Mouse (Mus musculus): Measurements from ENCODE around the gene Gmnn. TPM values are rescaled to one million over a fixed set of nuclear protein-coding genes. Genes with fewer than 3 reads are reported as not detected.

The Gmnn gene
- polyA plus RNA-seq, 1 experiment from 2014 or later, result 136 TPM

DNA sequence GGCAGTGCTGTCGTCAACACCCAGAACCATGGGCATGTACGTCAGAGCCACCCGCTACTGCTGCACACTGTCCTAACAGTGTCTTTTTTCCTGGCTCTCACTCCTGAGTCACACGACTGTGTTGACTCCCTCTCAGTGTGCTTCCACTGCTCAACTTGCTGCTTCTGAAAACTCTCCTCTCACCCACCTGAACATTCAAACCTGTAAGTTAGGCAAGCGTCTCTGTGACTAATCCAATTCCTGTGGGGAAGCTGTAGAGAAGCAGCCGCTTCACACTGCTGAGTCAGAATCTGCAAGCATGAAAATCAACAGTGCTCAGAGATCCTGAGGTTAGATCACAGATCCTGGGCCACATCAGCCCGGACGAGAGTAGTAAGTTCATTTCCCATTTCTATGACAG, 10.3 kb downstream of the Gmnn start:
- Histone ChIP-seq H3K36me3 (peaks cover 68% of the 10 kb centered on the region), H3K27ac (no peak overlapping the region), H3K4me3 (no peak overlapping the region), H3K27me3 (ENCODE audit: insufficient read depth, poor library complexity, severe bottlenecking) (no peaks in the 10 kb centered on the region), H3K9me3 (no peaks in the 10 kb centered on the region), H3K4me1 (no peaks in the 10 kb centered on the region)
- WGBS, result 90% methylated on average over 8 of the region's 8 CpGs
- DNase-seq (ENCODE audit: low spot score), result no peak

GRCm38 (mm10) chr13:24750807-24751206, 10.9 kb downstream of the Gmnn start:
- Histone ChIP-seq H3K9me3 (no peaks in the 10 kb centered on the region), H3K27ac (no peak overlapping the region), H3K27me3 (ENCODE audit: insufficient read depth, poor library complexity, severe bottlenecking) (no peaks in the 10 kb centered on the region), H3K4me3 (no peak overlapping the region), H3K36me3 (peaks cover 62% of the 10 kb centered on the region), H3K4me1 (no peaks in the 10 kb centered on the region)
- DNase-seq (ENCODE audit: low spot score), result no peak
- 91% methylated on average over 8 of the region's 8 CpGs for WGBS

DNA sequence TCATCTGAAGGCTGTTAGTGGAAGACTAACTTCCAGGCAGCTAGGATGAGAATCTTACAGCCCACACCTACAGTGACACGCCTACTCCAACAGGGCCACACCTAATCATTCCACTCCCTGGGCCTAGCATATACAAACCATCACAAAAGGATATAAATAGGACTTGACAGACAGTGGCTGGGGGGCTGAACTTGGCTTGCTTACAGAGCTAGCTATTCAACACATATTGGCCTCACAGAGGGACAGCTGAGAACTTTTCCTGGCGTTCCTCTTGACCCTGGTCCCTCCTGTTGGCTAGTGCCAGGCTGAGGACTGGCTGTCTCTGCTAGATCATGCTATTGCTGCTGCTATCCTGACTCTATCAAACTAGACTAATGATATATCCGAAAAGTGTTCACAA, 13.9 kb downstream of the Gmnn start:
- H3K36me3 ChIP-seq, result peaks cover 35% of the 10 kb centered on the region
- H3K27me3 ChIP-seq (ENCODE audit: insufficient read depth, poor library complexity, severe bottlenecking), result no peaks in the 10 kb centered on the region
- no peak overlapping the region for H3K27ac ChIP-seq
- H3K9me3 ChIP-seq, result no peaks in the 10 kb centered on the region
- H3K4me3 ChIP-seq, result no peak overlapping the region
- WGBS, result 76% methylated on average over 3 of the region's 3 CpGs
- DNase-seq (ENCODE audit: low spot score), result no peak
- no peaks in the 10 kb centered on the region for H3K4me1 ChIP-seq

DNA sequence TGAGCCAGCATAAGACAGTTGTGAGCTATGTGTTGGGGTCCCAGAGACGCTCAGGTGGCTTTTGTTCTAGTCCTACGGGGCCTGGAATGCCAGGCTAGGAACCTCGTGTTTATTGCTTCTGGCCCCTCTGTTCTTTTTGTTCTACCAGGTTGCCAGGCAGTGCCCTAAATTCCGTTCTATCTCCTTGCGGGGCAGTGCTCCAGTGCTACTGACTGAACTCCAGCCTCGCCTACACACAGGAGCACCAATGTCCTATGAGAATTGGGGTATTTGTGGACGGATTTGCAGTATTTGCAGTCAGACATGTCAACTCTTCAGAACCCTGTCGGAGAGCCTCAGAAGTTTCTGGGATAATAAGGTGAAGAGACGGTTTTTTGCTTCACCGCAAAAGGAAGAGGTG, 20.7 kb downstream of the Gmnn start, which contains the start of gene Armh2:
TSS of gene Armh2 (plus strand) at position 205 of the 400 bp plus-strand sequence.
- H3K9me3 ChIP-seq, result no peaks in the 10 kb centered on the region
- no peaks in the 10 kb centered on the region for H3K27me3 ChIP-seq (ENCODE audit: insufficient read depth, poor library complexity, severe bottlenecking)
- DNase-seq (ENCODE audit: low spot score), result no peak
- H3K4me1 ChIP-seq, result no peaks in the 10 kb centered on the region
- H3K36me3 ChIP-seq, result 0 out of 2 replicates have a peak, but pooled peaks cover 10% of the 10 kb centered on the region
- H3K4me3 ChIP-seq, result no peak within 1 kb of the TSS
- 87% methylated on average over 10 of the region's 10 CpGs for WGBS
- no peak within 1 kb of the TSS for H3K27ac ChIP-seq

DNA sequence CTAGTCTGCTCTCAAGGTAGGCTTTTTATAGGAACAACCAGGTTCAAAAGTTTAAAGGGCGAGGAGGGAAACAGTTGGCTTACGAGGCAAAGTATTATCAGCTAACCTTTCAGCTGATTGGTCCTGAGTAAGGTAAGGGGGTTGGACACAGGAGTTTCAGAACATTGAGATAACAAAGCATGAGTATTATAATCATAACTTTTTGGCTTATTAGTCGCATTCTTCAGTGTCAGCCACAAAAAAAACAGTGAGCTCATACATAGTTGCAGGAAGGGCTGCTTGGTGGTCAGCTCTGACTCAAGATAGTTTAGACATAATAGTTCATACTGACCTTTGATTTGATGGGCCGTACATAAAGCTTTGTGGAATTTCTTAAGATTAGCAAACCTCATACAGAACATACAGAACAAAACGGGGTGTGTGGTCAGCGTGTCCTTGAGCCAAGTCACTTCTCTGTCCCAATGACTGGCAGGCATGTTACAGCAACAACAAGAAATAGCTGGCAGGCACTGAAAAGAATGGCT, 26.1 kb downstream of the Gmnn start:
- Histone ChIP-seq H3K27me3 (ENCODE audit: insufficient read depth, poor library complexity, severe bottlenecking) (no peaks in the 10 kb centered on the region), H3K4me1 (no peaks in the 10 kb centered on the region), H3K4me3 (no peak overlapping the region), H3K9me3 (no peaks in the 10 kb centered on the region), H3K36me3 (0 out of 2 replicates have a peak, but pooled peaks cover 5% of the 10 kb centered on the region), H3K27ac (no peak overlapping the region)
- WGBS, result 69% methylated on average over 6 of the region's 6 CpGs
- no peak for DNase-seq (ENCODE audit: low spot score)

DNA sequence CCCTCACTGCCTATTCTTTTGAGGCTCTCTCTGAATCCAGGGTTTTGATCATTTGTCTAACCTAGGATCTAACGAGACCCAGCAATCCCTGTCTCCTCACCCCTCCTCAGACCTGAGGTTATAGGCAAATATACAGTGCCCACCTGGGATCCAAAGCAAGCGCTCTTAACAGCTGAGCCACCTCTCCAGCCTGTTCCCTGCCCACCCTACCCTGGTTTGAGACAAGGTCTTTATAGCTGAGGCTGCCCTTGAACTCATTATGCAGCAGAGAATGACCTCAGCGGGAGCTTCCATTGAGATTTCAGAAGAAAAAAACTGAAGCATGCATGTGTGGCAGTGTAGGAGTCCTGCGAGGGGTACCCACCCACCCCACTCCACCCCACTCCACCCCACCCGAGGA, 27.2 kb downstream of the Gmnn start:
- H3K27me3 ChIP-seq (ENCODE audit: insufficient read depth, poor library complexity, severe bottlenecking), result no peaks in the 10 kb centered on the region
- H3K4me3 ChIP-seq, result no peak overlapping the region
- 86% methylated on average over 5 of the region's 5 CpGs for WGBS
- 0 out of 2 replicates have a peak, but pooled peaks cover 3% of the 10 kb centered on the region for H3K36me3 ChIP-seq
- DNase-seq (ENCODE audit: low spot score), result no peak
- H3K4me1 ChIP-seq, result no peaks in the 10 kb centered on the region
- H3K27ac ChIP-seq, result no peak overlapping the region
- no peaks in the 10 kb centered on the region for H3K9me3 ChIP-seq

- Histone ChIP-seq H3K27me3 (ENCODE audit: insufficient read depth, poor library complexity, severe bottlenecking) (no peaks in the 10 kb centered on the region), H3K4me1 (no peaks in the 10 kb centered on the region), H3K36me3 (peaks cover 4% of the 10 kb centered on the region; the same call in 1 of the 2 replicates), H3K27ac (no peak overlapping the region), H3K9me3 (no peaks in the 10 kb centered on the region), H3K4me3 (no peak overlapping the region)
- WGBS, result 84% methylated on average over 5 of the region's 5 CpGs
- DNase-seq (ENCODE audit: low spot score), result no peak
Observed at GRCm38 (mm10) chr13:24729128-24729527, 32.6 kb downstream of the Gmnn start.

DNA sequence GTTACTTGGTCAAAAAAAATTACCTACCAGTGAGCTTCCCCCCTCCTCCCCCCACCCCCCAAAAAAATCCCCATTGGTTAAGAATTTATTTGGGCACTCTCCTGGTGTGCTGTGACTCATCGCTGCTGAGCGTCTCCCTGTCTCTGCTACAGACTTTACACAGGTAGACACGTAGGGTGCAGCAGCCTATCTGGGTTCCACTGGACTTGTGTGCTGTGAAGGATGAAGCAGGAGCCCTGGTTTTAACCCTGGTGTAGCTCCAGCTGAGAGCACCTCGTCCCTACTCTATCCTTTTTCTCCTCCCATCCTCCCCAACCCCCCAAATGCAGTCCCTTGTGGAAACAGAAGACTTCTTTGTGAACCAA, 37.3 kb downstream of the Gmnn start:
- WGBS, result 58% methylated on average over 4 of the region's 4 CpGs
- H3K4me1 ChIP-seq, result 0 out of 2 replicates have a peak, but pooled peaks cover 3% of the 10 kb centered on the region
- H3K27ac ChIP-seq, result no peak overlapping the region
- no peak for DNase-seq (ENCODE audit: low spot score)
- H3K4me3 ChIP-seq, result no peak overlapping the region
- H3K27me3 ChIP-seq (ENCODE audit: insufficient read depth, poor library complexity, severe bottlenecking), result no peaks in the 10 kb centered on the region
- H3K9me3 ChIP-seq, result no peaks in the 10 kb centered on the region
- peaks cover 4% of the 10 kb centered on the region; the same call in 1 of the 2 replicates for H3K36me3 ChIP-seq

- Histone ChIP-seq H3K4me3 (no peak overlapping the region), H3K27me3 (ENCODE audit: insufficient read depth, poor library complexity, severe bottlenecking) (no peaks in the 10 kb centered on the region), H3K4me1 (0 out of 2 replicates have a peak, but pooled peaks cover 3% of the 10 kb centered on the region), H3K9me3 (no peaks in the 10 kb centered on the region), H3K36me3 (peaks cover 7% of the 10 kb centered on the region; the same call in 1 of the 2 replicates), H3K27ac (no peak overlapping the region)
- 57% methylated on average over 8 of the region's 8 CpGs for WGBS
- DNase-seq (ENCODE audit: low spot score), result no peak
Observed at GRCm38 (mm10) chr13:24723699-24724394, 37.9 kb downstream of the Gmnn start.

DNA sequence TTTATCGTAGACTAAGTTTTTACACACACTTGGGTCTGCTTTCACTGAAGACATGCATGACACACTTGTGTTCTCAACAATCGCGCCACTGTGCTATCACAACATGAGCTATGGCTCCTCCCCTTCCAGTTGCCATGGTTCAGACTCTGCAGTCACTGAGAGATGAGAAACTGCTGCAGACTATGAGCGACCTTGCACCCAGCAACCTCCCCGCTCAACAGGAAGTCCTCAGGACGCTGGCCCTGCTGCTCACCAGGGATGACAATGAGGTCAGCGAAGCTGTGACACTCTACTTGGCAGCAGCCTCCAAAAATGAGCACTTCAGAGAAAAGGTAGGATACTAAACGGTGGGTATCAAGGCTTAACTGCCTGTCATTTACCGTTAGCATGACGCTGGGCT, 40.2 kb downstream of the Gmnn start:
- no peak overlapping the region for H3K4me3 ChIP-seq
- H3K9me3 ChIP-seq, result no peaks in the 10 kb centered on the region
- H3K4me1 ChIP-seq, result 0 out of 2 replicates have a peak, but pooled peaks cover 3% of the 10 kb centered on the region
- 67% methylated on average over 10 of the region's 10 CpGs for WGBS
- no peaks in the 10 kb centered on the region for H3K27me3 ChIP-seq (ENCODE audit: insufficient read depth, poor library complexity, severe bottlenecking)
- H3K36me3 ChIP-seq, result peaks cover 7% of the 10 kb centered on the region; the same call in 1 of the 2 replicates
- H3K27ac ChIP-seq, result no peak overlapping the region
- DNase-seq (ENCODE audit: low spot score), result no peak

DNA sequence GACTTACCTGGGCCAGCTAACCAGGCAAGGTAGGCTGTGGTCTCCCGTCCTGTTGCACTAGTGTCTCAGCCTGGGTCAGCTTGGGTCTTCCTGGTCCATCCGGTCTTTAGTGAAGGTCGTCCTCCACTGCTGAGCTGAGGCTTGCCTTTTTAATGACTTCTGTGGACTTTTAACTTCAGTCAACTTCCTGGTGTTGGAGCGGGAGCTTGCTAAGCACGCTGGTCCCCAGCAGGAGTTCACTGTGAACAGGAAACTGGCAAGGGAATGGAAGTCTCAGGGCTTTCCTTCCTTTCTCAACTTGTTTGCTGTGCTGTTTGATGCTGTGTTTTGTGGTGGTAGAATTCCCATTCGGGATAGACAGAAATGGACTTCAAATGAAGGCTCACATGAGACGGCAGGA, 44.0 kb downstream of the Gmnn start:
- Histone ChIP-seq H3K9me3 (no peaks in the 10 kb centered on the region), H3K36me3 (peaks cover 3% of the 10 kb centered on the region; the same call in 1 of the 2 replicates), H3K4me3 (no peak overlapping the region), H3K27ac (no peak overlapping the region), H3K4me1 (peaks cover 12% of the 10 kb centered on the region; the same call in 1 of the 2 replicates), H3K27me3 (ENCODE audit: insufficient read depth, poor library complexity, severe bottlenecking) (peaks cover 7% of the 10 kb centered on the region; the same call in 1 of the 2 replicates)
- DNase-seq (ENCODE audit: low spot score), result no peak
- WGBS, result 60% methylated on average over 7 of the region's 7 CpGs

DNA sequence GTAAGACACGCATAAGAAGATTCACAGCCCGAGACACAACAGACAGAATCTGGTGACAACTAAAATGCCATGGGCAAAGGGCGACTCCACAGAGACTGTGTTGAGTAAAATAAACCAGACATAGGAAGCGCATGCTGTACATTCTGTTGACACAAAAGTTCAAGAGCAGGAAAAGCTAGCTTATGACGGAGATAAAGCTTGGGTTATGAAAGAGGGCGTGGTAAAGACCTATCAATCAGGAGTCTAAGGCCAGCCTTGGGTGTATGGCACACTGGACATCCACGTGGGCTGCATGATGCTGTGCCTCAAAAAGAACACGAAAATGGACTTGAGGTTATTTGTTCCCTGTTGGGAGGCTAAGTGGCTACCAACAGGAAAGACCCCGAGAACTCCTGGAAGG, 45.3 kb downstream of the Gmnn start:
- 71% methylated on average over 9 of the region's 9 CpGs for WGBS
- Histone ChIP-seq H3K27me3 (ENCODE audit: insufficient read depth, poor library complexity, severe bottlenecking) (peaks cover 7% of the 10 kb centered on the region; the same call in 1 of the 2 replicates), H3K4me3 (no peak overlapping the region), H3K36me3 (peaks cover 3% of the 10 kb centered on the region; the same call in 1 of the 2 replicates), H3K9me3 (no peaks in the 10 kb centered on the region), H3K27ac (no peak overlapping the region), H3K4me1 (peaks cover 11% of the 10 kb centered on the region; the same call in 1 of the 2 replicates)
- no peak for DNase-seq (ENCODE audit: low spot score)

GRCm38 (mm10) chr13:24715601-24716000, 46.1 kb downstream of the Gmnn start:
- peaks cover 7% of the 10 kb centered on the region for H3K27me3 ChIP-seq (ENCODE audit: insufficient read depth, poor library complexity, severe bottlenecking)
- H3K4me1 ChIP-seq, result peaks cover 10% of the 10 kb centered on the region; the same call in 1 of the 2 replicates
- H3K4me3 ChIP-seq, result no peak overlapping the region
- no peaks in the 10 kb centered on the region for H3K9me3 ChIP-seq
- WGBS, result 67% methylated on average over 5 of the region's 5 CpGs
- peaks cover 3% of the 10 kb centered on the region; the same call in 1 of the 2 replicates for H3K36me3 ChIP-seq
- no peak for DNase-seq (ENCODE audit: low spot score)
- H3K27ac ChIP-seq, result no peak overlapping the region

Measured in heart, embryonic 10.5 days (tissue).